Mouse (Mus musculus): ENCODE results near the gene Deaf1. TPM values are rescaled to one million over a fixed set of nuclear protein-coding genes. Genes with fewer than 3 reads are reported as not detected.

Gene Deaf1
- total and polyA plus RNA-seq, 2 experiments from 2014 or later = 21.2 to 26.4 TPM

DNA sequence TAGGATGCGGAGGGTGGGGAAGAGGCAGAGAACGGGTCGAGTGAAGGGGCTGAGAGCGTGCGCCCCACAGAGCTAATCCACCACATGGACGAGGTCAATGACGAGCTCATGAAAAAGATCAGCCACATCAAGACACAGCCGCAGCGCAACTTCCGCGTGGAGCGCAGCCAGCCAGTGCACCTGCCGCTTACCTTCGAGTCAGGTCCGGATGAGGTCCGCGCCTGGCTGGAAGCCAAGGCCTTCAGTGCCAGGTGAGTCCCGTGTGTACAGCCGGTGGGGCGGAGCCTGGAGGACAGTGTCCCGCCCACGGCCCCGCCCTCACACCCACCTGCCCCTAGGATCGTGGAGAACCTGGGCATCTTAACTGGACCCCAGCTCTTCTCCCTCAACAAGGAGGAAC, 34.0 kb upstream of the Deaf1 start:
- WGBS = 16% methylated on average over 24 of the region's 24 CpGs
- Histone ChIP-seq H3K9ac (replicated peaks; ENCODE audit: low read depth, low read length) (no peak overlapping the region), H3K4me3 (ENCODE audit: low read depth, low read length) (no peak overlapping the region), H3K27ac (ENCODE audit: low read depth) (no peak overlapping the region), H3K4me1 (ENCODE audit: control insufficient read depth, insufficient read depth) (no peaks in the 10 kb centered on the region), H3K27me3 (ENCODE audit: control insufficient read depth, insufficient read depth, low read length) (peaks cover 14% of the 10 kb centered on the region), H3K36me3 (replicated peaks; ENCODE audit: control insufficient read depth, insufficient read depth, low read length) (no peaks in the 10 kb centered on the region), H3K9me3 (replicated peaks; ENCODE audit: control insufficient read depth, low read length) (no peaks in the 10 kb centered on the region), H3K4me2 (ENCODE audit: low read depth, low read length) (no peak overlapping the region)
- ATAC-seq (ENCODE audit: insufficient read depth, low read depth) (no peak), DNase-seq (ENCODE audit: low spot score) (no peak)
- no peak for TF ChIP-seq CTCF (IDR thresholded peaks at IDR 0.05; ENCODE audit: low read depth)
- no peak for TF ChIP-seq EP300 (IDR thresholded peaks at IDR 0.05; ENCODE audit: low read depth)

GRCm38 (mm10) chr7:141356971-141357370, 29.5 kb upstream of the Deaf1 start:
- no peak for ATAC-seq (ENCODE audit: insufficient read depth, low read depth)
- H3K4me1 ChIP-seq (ENCODE audit: control insufficient read depth, insufficient read depth) = no peaks in the 10 kb centered on the region
- no peak for DNase-seq (ENCODE audit: low spot score)
- H3K27ac ChIP-seq (ENCODE audit: low read depth) = no peak overlapping the region
- peaks cover 17% of the 10 kb centered on the region for H3K27me3 ChIP-seq (ENCODE audit: control insufficient read depth, insufficient read depth, low read length)
- H3K36me3 ChIP-seq (replicated peaks; ENCODE audit: control insufficient read depth, insufficient read depth, low read length) = no peaks in the 10 kb centered on the region
- no peaks in the 10 kb centered on the region for H3K9me3 ChIP-seq (replicated peaks; ENCODE audit: control insufficient read depth, low read length)
- no peak overlapping the region for H3K9ac ChIP-seq (replicated peaks; ENCODE audit: low read depth, low read length)
- no peak overlapping the region for H3K4me2 ChIP-seq (ENCODE audit: low read depth, low read length)
- WGBS = 70% methylated on average over 14 of the region's 14 CpGs
- TF ChIP-seq EP300 (IDR thresholded peaks at IDR 0.05; ENCODE audit: low read depth) (no peak), CTCF (IDR thresholded peaks at IDR 0.05; ENCODE audit: low read depth) (no peak)
- H3K4me3 ChIP-seq (ENCODE audit: low read depth, low read length) = no peak overlapping the region

DNA sequence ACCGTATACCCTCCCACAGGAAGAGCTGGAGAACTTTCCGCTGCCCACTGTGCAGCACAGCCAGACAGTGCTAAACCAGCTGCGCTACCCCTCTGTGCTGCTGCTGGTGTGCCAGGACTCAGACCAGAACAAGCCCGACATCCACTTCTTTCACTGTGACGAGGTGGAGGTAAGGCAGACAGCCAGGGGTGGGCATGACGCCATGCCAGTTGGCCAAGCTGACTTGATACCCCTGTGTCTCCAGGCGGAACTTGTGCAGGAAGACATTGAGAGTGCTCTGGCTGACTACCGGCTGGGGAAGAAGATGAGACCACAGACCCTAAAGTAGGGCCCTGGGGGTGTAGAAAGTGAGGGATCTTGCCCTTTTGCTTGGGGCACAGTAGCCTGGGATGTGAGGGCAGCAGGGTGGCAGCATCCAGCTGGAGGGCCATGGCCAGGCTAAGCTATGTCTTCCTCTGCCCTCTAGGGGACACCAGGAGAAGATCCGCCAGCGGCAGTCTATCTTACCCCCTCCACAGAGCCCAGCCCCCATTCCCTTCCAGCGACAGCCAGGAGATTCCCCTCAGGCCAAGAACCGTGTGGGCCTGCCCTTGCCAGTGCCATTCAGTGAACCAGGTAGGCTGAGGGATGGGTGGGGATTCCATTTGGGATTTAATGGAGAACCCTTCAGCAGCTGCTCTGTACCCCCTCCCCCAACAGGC, 28.3 kb upstream of the Deaf1 start:
- Histone ChIP-seq H3K36me3 (replicated peaks; ENCODE audit: control insufficient read depth, insufficient read depth, low read length) (no peaks in the 10 kb centered on the region), H3K9ac (replicated peaks; ENCODE audit: low read depth, low read length) (no peak overlapping the region), H3K9me3 (replicated peaks; ENCODE audit: control insufficient read depth, low read length) (no peaks in the 10 kb centered on the region), H3K27me3 (ENCODE audit: control insufficient read depth, insufficient read depth, low read length) (peaks cover 8% of the 10 kb centered on the region; the same call in 1 of the 2 replicates), H3K4me1 (ENCODE audit: control insufficient read depth, insufficient read depth) (no peaks in the 10 kb centered on the region), H3K27ac (ENCODE audit: low read depth) (no peak overlapping the region), H3K4me2 (ENCODE audit: low read depth, low read length) (no peak overlapping the region), H3K4me3 (ENCODE audit: low read depth, low read length) (no peak overlapping the region)
- DNase-seq (ENCODE audit: low spot score) = no peak
- no peak for ATAC-seq (ENCODE audit: insufficient read depth, low read depth)
- TF ChIP-seq EP300 (IDR thresholded peaks at IDR 0.05; ENCODE audit: low read depth) = no peak
- peak; percentile 20; the same call in 1 of the 2 replicates for TF ChIP-seq CTCF (IDR thresholded peaks at IDR 0.05; ENCODE audit: low read depth)
- WGBS = 47% methylated on average over 12 of the region's 12 CpGs

DNA sequence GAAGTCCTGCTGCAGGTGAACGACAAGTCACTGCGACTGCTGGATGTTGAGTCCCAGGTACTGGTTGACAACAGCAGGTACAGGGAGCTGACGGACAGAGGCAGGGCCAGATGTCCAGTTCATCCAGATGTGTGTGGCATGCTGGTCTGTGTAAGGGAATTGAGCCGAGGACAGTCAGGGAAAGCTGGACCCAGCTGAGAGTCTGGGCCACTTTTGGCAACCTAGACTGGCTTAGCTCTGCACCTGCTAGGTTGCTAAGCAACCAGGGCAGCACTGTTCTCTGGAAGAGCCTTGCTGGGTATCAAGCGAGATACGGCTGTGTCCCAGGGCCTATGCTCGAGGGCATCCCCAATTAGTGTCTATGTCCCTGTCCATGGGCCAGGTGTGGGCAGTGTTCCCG, 27.6 kb upstream of the Deaf1 start:
- TF ChIP-seq CTCF (IDR thresholded peaks at IDR 0.05; ENCODE audit: low read depth) = no peak
- no peak for TF ChIP-seq EP300 (IDR thresholded peaks at IDR 0.05; ENCODE audit: low read depth)
- H3K9ac ChIP-seq (replicated peaks; ENCODE audit: low read depth, low read length) = no peak overlapping the region
- DNase-seq (ENCODE audit: low spot score) (no peak), ATAC-seq (ENCODE audit: insufficient read depth, low read depth) (no peak)
- H3K9me3 ChIP-seq (replicated peaks; ENCODE audit: control insufficient read depth, low read length) = no peaks in the 10 kb centered on the region
- H3K4me1 ChIP-seq (ENCODE audit: control insufficient read depth, insufficient read depth) = no peaks in the 10 kb centered on the region
- no peak overlapping the region for H3K27ac ChIP-seq (ENCODE audit: low read depth)
- H3K4me2 ChIP-seq (ENCODE audit: low read depth, low read length) = no peak overlapping the region
- WGBS = 67% methylated on average over 8 of the region's 8 CpGs
- 0 out of 2 replicates have a peak, but pooled peaks cover 7% of the 10 kb centered on the region for H3K27me3 ChIP-seq (ENCODE audit: control insufficient read depth, insufficient read depth, low read length)
- no peak overlapping the region for H3K4me3 ChIP-seq (ENCODE audit: low read depth, low read length)
- H3K36me3 ChIP-seq (replicated peaks; ENCODE audit: control insufficient read depth, insufficient read depth, low read length) = no peaks in the 10 kb centered on the region

DNA sequence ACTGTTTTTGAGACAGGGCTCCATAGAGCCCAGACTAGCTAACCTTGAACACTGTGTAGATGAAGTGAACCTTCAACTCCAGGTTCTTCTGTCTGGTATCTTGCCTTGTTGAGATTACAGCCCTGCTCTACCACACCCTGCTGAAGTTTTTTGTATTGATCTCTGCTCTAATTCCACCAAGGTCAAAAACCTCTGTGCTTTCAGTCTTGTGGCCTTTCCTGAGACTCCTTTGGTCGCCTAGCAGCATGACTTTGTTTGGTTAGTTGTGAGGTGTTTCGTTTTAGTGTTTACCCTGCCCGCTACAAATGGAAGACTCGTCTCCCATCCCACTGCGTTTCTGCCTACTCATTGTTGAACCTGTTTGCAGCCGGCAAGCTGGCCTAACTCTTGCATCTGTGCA, 23.6 kb upstream of the Deaf1 start:
- DNase-seq (ENCODE audit: low spot score) (no peak), ATAC-seq (ENCODE audit: insufficient read depth, low read depth) (no peak)
- no peak overlapping the region for H3K9ac ChIP-seq (replicated peaks; ENCODE audit: low read depth, low read length)
- no peak overlapping the region for H3K27ac ChIP-seq (ENCODE audit: low read depth)
- WGBS = 72% methylated on average over 6 of the region's 6 CpGs
- H3K27me3 ChIP-seq (ENCODE audit: control insufficient read depth, insufficient read depth, low read length) = 0 out of 2 replicates have a peak, but pooled peaks cover 3% of the 10 kb centered on the region
- no peak for TF ChIP-seq EP300 (IDR thresholded peaks at IDR 0.05; ENCODE audit: low read depth)
- no peak for TF ChIP-seq CTCF (IDR thresholded peaks at IDR 0.05; ENCODE audit: low read depth)
- H3K4me3 ChIP-seq (ENCODE audit: low read depth, low read length) = no peak overlapping the region
- no peaks in the 10 kb centered on the region for H3K36me3 ChIP-seq (replicated peaks; ENCODE audit: control insufficient read depth, insufficient read depth, low read length)
- no peak overlapping the region for H3K4me2 ChIP-seq (ENCODE audit: low read depth, low read length)
- H3K9me3 ChIP-seq (replicated peaks; ENCODE audit: control insufficient read depth, low read length) = no peaks in the 10 kb centered on the region
- H3K4me1 ChIP-seq (ENCODE audit: control insufficient read depth, insufficient read depth) = no peaks in the 10 kb centered on the region

DNA sequence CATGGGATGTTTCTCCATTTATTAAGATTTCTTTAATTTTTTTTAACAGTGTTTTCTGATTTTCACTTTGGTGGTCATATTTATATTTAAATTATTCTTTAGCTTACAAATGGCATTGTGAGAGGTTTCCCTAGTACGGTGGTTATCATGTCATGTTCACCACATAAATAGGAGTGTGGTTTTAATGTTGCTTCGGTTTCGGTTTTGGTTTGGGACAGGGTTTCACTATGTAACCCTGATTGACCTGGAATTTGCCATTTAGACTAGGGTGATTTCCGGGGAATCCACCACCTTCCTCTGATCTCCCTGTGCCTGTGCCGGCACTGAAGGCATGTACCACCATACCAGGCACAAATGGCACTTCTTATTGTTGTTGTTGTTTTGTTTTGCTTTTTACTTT, 17.3 kb upstream of the Deaf1 start:
- no peaks in the 10 kb centered on the region for H3K4me1 ChIP-seq (ENCODE audit: control insufficient read depth, insufficient read depth)
- TF ChIP-seq CTCF (IDR thresholded peaks at IDR 0.05; ENCODE audit: low read depth) (no peak), EP300 (IDR thresholded peaks at IDR 0.05; ENCODE audit: low read depth) (no peak)
- H3K27me3 ChIP-seq (ENCODE audit: control insufficient read depth, insufficient read depth, low read length) = no peaks in the 10 kb centered on the region
- H3K27ac ChIP-seq (ENCODE audit: low read depth) = no peak overlapping the region
- no peak overlapping the region for H3K4me2 ChIP-seq (ENCODE audit: low read depth, low read length)
- DNase-seq (ENCODE audit: low spot score) (no peak), ATAC-seq (ENCODE audit: insufficient read depth, low read depth) (no peak)
- WGBS = 75% methylated on average over 5 of the region's 5 CpGs
- H3K9me3 ChIP-seq (replicated peaks; ENCODE audit: control insufficient read depth, low read length) = no peaks in the 10 kb centered on the region
- H3K9ac ChIP-seq (replicated peaks; ENCODE audit: low read depth, low read length) = no peak overlapping the region
- no peak overlapping the region for H3K4me3 ChIP-seq (ENCODE audit: low read depth, low read length)
- no peaks in the 10 kb centered on the region for H3K36me3 ChIP-seq (replicated peaks; ENCODE audit: control insufficient read depth, insufficient read depth, low read length)
